Mouse (Mus musculus): ENCODE results near the gene Dzank1.

DNA sequence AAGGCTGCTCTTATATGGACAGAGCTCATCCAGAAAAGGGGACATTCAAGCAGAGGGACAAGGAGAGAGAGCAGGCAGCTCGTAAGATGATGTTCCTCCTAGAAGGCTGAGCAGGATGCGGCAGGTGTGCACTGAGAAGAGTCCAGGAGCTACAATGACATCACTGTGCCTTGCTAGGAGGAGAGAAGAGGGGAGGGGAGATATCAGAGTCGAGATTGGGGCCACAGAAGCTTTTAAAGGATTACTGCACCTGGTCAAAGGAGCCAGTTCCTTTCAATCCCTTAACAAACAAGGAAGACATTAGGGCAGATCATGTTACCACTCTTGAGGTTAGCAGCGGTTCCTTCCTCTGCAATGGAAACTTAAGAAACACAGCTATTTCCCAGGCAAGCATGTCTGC lies 20.3 kb upstream of the Dzank1 start:
- TF ChIP-seq HCFC1 (IDR thresholded peaks at IDR 0.05; ENCODE audit: borderline replicate concordance, insufficient read depth, low read length), result no peak
- TF ChIP-seq ZC3H11A (IDR thresholded peaks at IDR 0.05; ENCODE audit: borderline replicate concordance, low read depth, low read length), result no peak
- no peak for TF ChIP-seq MAFK (IDR thresholded peaks at IDR 0.05; ENCODE audit: insufficient read depth, low read depth, low read length)

Data from ES-E14 (cell line).